Mouse (Mus musculus) heart, adult 2 months (tissue): ENCODE measurements around the gene Acss2. TPM values are rescaled to one million over a fixed set of nuclear protein-coding genes. Genes with fewer than 3 reads are reported as not detected.

Source experiments
- DNase-seq, 2 experiments: peaks; one replicate each; pipeline ENCODE4 v3.0.0; 2021
- H3K27ac ChIP-seq: fragments of 200-600 bp; 2 replicates; pipeline ENCODE4 v1.8.1; 2022
- H3K27me3 ChIP-seq: fragments of 200-500 bp; 2 replicates; pipeline ENCODE4 v1.6.1; 2012; ENCODE audit warnings: mild to moderate bottlenecking, low read length, inconsistent platforms, mixed read lengths; ENCODE audit not compliant: control insufficient read depth, insufficient read depth
- H3K36me3 ChIP-seq: fragments of 200-500 bp; 2 replicates; pipeline ENCODE4 v1.6.1; 2012; ENCODE audit warnings: low read length, inconsistent platforms; ENCODE audit not compliant: control insufficient read depth, insufficient read depth
- H3K4me1 ChIP-seq: fragments of 200-500 bp; 2 replicates; pipeline ENCODE4 v1.6.1; 2011; ENCODE audit warnings: low read length; ENCODE audit not compliant: control insufficient read depth, insufficient read depth
- H3K4me3 ChIP-seq: fragments of 200-600 bp; 2 replicates; pipeline ENCODE4 v1.8.1; 2022
- H3K79me2 ChIP-seq: fragments of 200-500 bp; replicated peaks from 2 replicates; pipeline ENCODE4 v1.6.1; 2012; ENCODE audit warnings: mild to moderate bottlenecking, inconsistent platforms, low read length, moderate library complexity, mixed read lengths; ENCODE audit not compliant: control insufficient read depth, insufficient read depth
- H3K9ac ChIP-seq: fragments of 200-500 bp; 2 replicates; pipeline ENCODE4 v1.6.1; 2012; ENCODE audit warnings: low read depth, mild to moderate bottlenecking, control low read depth, inconsistent platforms, low read length, mixed read lengths
- CTCF ChIP-seq: fragments of 200-600 bp; IDR thresholded peaks from 2 replicates; pipeline ENCODE4 v1.8.1; 2022; ENCODE audit warnings: antibody characterized with exemption, mild to moderate bottlenecking, moderate library complexity
- EP300 ChIP-seq: fragments of 200-500 bp; IDR thresholded peaks from 2 replicates; pipeline ENCODE4 v1.6.1; 2011; ENCODE audit warnings: low read depth, low read length, control low read depth; ENCODE audit not compliant: insufficient read depth
- POLR2A ChIP-seq: fragments of 200-500 bp; IDR thresholded peaks from 2 replicates; pipeline ENCODE4 v1.6.1; 2011; ENCODE audit warnings: mild to moderate bottlenecking, low read depth, low read length, control low read depth; ENCODE audit not compliant: insufficient read depth
- WGBS: fragments of 180-500 bp; shearing (Covaris S2); methylation state at CpG from one replicate; pipeline ENCODE4 v1.1.7; 2018; 5-methylcytosine and 5-hydroxymethylcytosine counted together
- intact Hi-C: fragments of 180-260 bp; cut with DNase I; formaldehyde crosslinking; loops from one replicate; pipeline ENCODE4 v1.15.1; 2025
- polyA plus RNA-seq: library from polyadenylated mRNA; depleted of rRNA; stranded (reverse); fragments of >200 nt; gene quantifications from 2 replicates; pipeline ENCODE4 v1.2.3, GENCODE M21; 2012
- total RNA-seq, 2 experiments: library from RNA; stranded (reverse); gene quantifications; 2 replicates each; pipeline ENCODE4 v1.2.3; 2021

Acss2 gene
- total and polyA plus RNA-seq, 3 experiments: 31.6 to 39.8 (median 33.4) TPM

DNA sequence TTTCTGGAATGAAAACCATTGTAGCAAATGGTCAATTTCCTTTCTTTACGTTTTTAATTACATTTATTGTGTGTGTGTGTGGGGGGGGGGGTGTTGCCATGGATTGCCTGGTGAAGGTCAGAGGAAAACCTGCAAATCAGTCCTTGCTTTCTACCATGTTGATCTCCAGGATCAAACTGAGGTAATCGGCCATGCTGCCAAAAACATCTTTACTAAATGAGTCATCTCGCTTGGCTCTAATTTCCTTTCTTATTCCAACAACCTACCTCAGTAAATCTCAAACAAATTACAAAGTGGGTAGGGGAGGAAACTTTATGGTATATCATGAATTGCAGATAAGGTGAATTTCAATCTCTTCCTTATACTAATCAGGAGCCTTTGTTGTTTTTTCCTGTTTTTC lies 70.4 kb downstream of the Acss2 start:
- no peaks in the 10 kb centered on the region for H3K79me2 ChIP-seq
- no peak for DNase-seq
- TF ChIP-seq CTCF (no peak), POLR2A (no peak)
- no peaks in the 10 kb centered on the region for H3K36me3 ChIP-seq
- WGBS: 57% methylated on average over 3 of the region's 3 CpGs
- H3K27ac ChIP-seq: no peak overlapping the region
- H3K9ac ChIP-seq: no peak overlapping the region
- no peak overlapping the region for H3K4me3 ChIP-seq
- no peaks in the 10 kb centered on the region for H3K27me3 ChIP-seq
- H3K4me1 ChIP-seq: peaks cover 5% of the 10 kb centered on the region
- intact Hi-C loops: no loop called here

DNA sequence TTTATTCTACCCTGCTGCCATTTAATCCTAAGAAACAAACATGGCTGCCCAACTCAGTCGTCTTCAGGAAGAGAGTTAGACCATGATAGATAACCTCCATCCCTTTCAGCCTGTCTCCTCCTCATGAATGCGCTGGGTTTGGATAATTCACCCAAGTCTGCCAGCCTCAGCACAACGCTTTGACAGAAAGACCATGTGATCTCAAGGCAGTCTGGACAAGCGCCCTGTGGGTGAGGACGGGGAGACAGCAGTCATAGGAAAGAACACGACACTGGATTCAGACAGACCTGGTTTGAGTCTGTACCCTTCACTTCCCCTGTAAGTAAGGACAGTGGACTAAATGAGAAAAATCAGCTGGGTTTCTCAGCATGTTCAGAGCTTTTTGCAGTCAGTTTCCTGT lies 71.8 kb downstream of the Acss2 start:
- Histone ChIP-seq H3K36me3 (no peaks in the 10 kb centered on the region), H3K9ac (no peak overlapping the region), H3K27ac (no peak overlapping the region), H3K27me3 (no peaks in the 10 kb centered on the region), H3K4me1 (peaks cover 5% of the 10 kb centered on the region), H3K4me3 (no peak overlapping the region), H3K79me2 (no peaks in the 10 kb centered on the region)
- TF ChIP-seq EP300 (no peak), CTCF (no peak), POLR2A (no peak)
- intact Hi-C loops: no loop called here
- no peak for DNase-seq
- 64% methylated on average over 6 of the region's 6 CpGs for WGBS

DNA sequence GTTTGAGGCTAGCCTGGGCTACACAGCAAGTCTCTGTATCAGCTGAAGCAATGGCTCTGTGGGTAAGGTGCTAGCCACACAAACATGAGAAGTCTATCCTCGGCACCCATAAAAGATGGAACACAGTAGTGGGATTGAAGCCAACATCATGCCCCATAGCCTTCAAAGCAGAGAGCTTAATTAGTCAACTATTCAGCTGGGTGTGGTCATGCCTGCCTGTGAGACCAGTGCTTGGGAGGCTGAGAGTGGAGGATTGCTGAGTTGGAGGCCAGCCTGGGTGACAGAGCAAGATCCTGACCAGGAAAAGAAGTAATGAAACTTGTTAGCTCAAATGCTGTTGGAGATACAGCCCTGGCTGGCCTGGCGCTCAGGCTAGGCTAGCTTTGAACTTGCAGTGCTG lies 73.1 kb downstream of the Acss2 start:
- no peak for TF ChIP-seq POLR2A
- TF ChIP-seq CTCF: no peak
- TF ChIP-seq EP300: no peak
- no peak for DNase-seq
- no peaks in the 10 kb centered on the region for H3K27me3 ChIP-seq
- H3K4me3 ChIP-seq: no peak overlapping the region
- 97% methylated on average over 2 of the region's 2 CpGs for WGBS
- peaks cover 5% of the 10 kb centered on the region for H3K4me1 ChIP-seq
- H3K79me2 ChIP-seq: no peaks in the 10 kb centered on the region
- H3K9ac ChIP-seq: no peak overlapping the region
- intact Hi-C loops: no loop called here
- no peaks in the 10 kb centered on the region for H3K36me3 ChIP-seq
- no peak overlapping the region for H3K27ac ChIP-seq

DNA sequence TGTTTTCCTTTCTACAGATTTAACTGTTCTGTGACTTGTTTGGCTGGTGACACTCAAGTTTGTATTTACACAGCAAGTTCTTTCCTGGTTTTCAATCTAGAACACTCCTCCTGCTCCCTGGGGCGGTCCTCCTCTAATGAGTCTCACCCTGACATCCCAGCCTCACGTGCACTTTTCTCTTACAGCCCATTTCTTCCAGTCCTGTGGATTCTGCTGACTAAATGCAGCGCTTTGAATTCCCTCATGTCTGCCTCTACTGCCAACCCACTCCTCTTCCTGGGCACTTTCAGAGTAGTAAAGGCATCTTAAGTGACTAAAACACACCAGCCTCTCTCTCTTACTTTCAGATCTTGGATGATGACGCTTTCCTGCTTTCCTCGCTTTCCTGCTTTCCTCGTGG lies 73.9 kb downstream of the Acss2 start:
- Histone ChIP-seq H3K4me1 (peaks cover 5% of the 10 kb centered on the region), H3K4me3 (peak overlapping the region; percentile 68), H3K36me3 (no peaks in the 10 kb centered on the region), H3K79me2 (no peaks in the 10 kb centered on the region), H3K27ac (peak overlapping the region; percentile 91), H3K9ac (peak overlapping the region; percentile 61), H3K27me3 (no peaks in the 10 kb centered on the region)
- intact Hi-C loops: no loop called here
- TF ChIP-seq POLR2A: no peak
- TF ChIP-seq CTCF: no peak
- TF ChIP-seq EP300: no peak
- no peak for DNase-seq
- 6% methylated on average over 6 of the region's 6 CpGs for WGBS

DNA sequence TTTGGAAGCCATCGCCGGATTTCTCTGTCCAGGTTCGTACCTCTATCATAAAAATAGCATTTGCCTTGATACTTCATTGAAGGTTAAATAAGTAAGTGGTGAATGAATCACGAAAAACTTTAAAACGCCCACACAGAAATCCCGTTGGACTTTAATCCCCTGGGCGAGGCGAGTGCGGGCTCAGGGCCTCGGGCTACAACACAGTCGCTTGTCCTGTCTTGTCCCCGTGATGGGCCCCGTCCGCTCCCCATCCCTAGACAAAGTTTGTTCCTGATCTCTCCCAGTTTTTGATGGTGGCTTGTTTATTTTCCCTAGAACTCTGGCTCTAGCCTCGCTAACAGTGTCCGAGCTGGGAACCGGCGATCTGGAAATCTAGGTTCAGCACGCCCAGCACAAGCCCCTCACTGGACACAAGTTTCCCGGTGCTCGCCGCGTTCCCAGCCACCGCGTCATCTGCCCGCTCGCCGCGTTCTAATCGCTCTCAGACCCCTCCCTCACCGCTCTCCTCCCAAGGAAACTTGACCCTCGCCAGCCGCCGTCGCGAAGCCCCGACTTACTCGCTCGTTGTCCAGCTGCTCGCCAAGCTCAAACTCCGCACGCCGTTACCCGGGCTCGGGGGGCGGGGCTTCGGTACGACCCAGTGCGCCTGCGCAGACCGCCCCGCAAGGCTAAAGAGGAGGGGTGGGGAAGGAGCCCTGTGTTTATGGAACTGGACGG lies 74.5 kb downstream of the Acss2 start, which contains the start of gene Gss:
TSS of gene Gss (minus strand) at position 674 of the 717 bp plus-strand sequence.
- Histone ChIP-seq H3K4me3 (peak within 1 kb of the TSS; percentile 68), H3K79me2 (no peaks in the 10 kb centered on the region), H3K27me3 (no peaks in the 10 kb centered on the region), H3K36me3 (no peaks in the 10 kb centered on the region), H3K4me1 (peaks cover 5% of the 10 kb centered on the region), H3K27ac (peak within 1 kb of the TSS; percentile 91), H3K9ac (peak within 1 kb of the TSS; percentile 93)
- peak; percentile 99 to 100 for DNase-seq
- intact Hi-C loops: no loop called here
- under 1% methylated on average over 53 of the region's 53 CpGs for WGBS
- TF ChIP-seq EP300 (peak; percentile 49; the same call in 1 of the 2 replicates), POLR2A (no peak; the same call in 1 of the 2 replicates), CTCF (no peak)

DNA sequence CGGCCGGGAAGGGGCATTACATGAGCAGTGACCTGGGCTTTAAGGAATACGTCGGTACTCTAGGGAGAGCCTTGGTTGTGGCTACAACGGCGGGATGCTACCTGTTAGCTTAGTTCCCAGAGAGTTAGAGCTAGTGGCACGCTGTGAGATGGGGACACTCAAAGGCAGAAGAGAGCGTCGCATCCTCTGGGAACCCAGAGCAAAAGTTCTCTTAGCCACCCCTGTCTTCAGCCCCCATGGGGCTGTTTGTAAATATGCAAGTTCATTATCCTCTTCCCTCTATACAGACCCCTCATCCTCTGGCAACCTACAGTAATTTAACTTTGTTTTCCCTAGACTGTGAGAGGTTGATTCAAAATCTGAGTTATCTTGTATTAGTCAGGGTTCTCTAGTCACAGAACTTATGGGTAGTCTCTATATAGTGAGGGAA lies 75.1 kb downstream of the Acss2 start:
- Histone ChIP-seq H3K27me3 (no peaks in the 10 kb centered on the region), H3K27ac (peak overlapping the region; percentile 91), H3K4me1 (peaks cover 5% of the 10 kb centered on the region), H3K9ac (peak overlapping the region; percentile 76), H3K4me3 (peak overlapping the region; percentile 68), H3K36me3 (no peaks in the 10 kb centered on the region), H3K79me2 (no peaks in the 10 kb centered on the region)
- DNase-seq: no peak
- intact Hi-C loops: no loop called here
- TF ChIP-seq CTCF (peak; percentile 23; the same call in 1 of the 2 replicates), EP300 (no peak), POLR2A (peak; percentile 89)
- 2% methylated on average over 9 of the region's 9 CpGs for WGBS
